Mouse (Mus musculus): ENCODE measurements around the gene Tpgs1. TPM values are rescaled to one million over a fixed set of nuclear protein-coding genes. Genes with fewer than 3 reads are reported as not detected.

The Tpgs1 gene
- polyA plus RNA-seq, 1 experiment, result 138 TPM

- 9% methylated on average over 1 of the region's 1 CpGs for WGBS
- no peak overlapping the region for H3K27ac ChIP-seq (ENCODE audit: insufficient read depth, low read depth, low read length)
Observed at GRCm38 (mm10) chr10:79713163-79713562, 44.0 kb downstream of the Tpgs1 start.

GRCm38 (mm10) chr10:79714996-79715395 is 45.8 kb downstream of the Tpgs1 start:
- TF ChIP-seq CTCF (IDR thresholded peaks at IDR 0.05; ENCODE audit: extremely low read depth, insufficient read length, insufficient replicate concordance, low read depth, low read length) (no peak), POLR2A (IDR thresholded peaks at IDR 0.05; ENCODE audit: low read depth, low read length) (no peak)
- peaks cover 12% of the 10 kb centered on the region for H3K4me1 ChIP-seq (ENCODE audit: control insufficient read depth, insufficient read depth, insufficient read length, low read length)
- peaks cover 21% of the 10 kb centered on the region for H3K36me3 ChIP-seq (ENCODE audit: control insufficient read depth, insufficient read depth, low read length)
- H3K4me3 ChIP-seq (ENCODE audit: low read depth, low read length), result no peak overlapping the region
- H3K27me3 ChIP-seq (ENCODE audit: control insufficient read depth, insufficient read depth, low read length), result peaks cover 20% of the 10 kb centered on the region
- no peak overlapping the region for H3K27ac ChIP-seq (ENCODE audit: insufficient read depth, low read depth, low read length)
- WGBS, result 52% methylated on average over 4 of the region's 4 CpGs

More at GRCm38 (mm10) chr10:79713163-79713562, 44.0 kb downstream of the Tpgs1 start:
- H3K27me3 ChIP-seq (ENCODE audit: control insufficient read depth, insufficient read depth, low read length), result peaks cover 20% of the 10 kb centered on the region
- H3K36me3 ChIP-seq (ENCODE audit: control insufficient read depth, insufficient read depth, low read length), result peaks cover 35% of the 10 kb centered on the region
- TF ChIP-seq POLR2A (IDR thresholded peaks at IDR 0.05; ENCODE audit: low read depth, low read length), result no peak
- no peak for TF ChIP-seq CTCF (IDR thresholded peaks at IDR 0.05; ENCODE audit: extremely low read depth, insufficient read length, insufficient replicate concordance, low read depth, low read length)
- H3K4me1 ChIP-seq (ENCODE audit: control insufficient read depth, insufficient read depth, insufficient read length, low read length), result peaks cover 20% of the 10 kb centered on the region
- no peak overlapping the region for H3K4me3 ChIP-seq (ENCODE audit: low read depth, low read length)

- Histone ChIP-seq H3K36me3 (ENCODE audit: control insufficient read depth, insufficient read depth, low read length) (peaks cover 7% of the 10 kb centered on the region), H3K4me1 (ENCODE audit: control insufficient read depth, insufficient read depth, insufficient read length, low read length) (peaks cover 12% of the 10 kb centered on the region), H3K27ac (ENCODE audit: insufficient read depth, low read depth, low read length) (no peak within 1 kb of the TSS), H3K27me3 (ENCODE audit: control insufficient read depth, insufficient read depth, low read length) (peaks cover 20% of the 10 kb centered on the region), H3K4me3 (ENCODE audit: low read depth, low read length) (peak within 1 kb of the TSS; percentile 71)
- TF ChIP-seq POLR2A (IDR thresholded peaks at IDR 0.05; ENCODE audit: low read depth, low read length) (no peak), CTCF (IDR thresholded peaks at IDR 0.05; ENCODE audit: extremely low read depth, insufficient read length, insufficient replicate concordance, low read depth, low read length) (no peak)
- 3% methylated on average over 90 of the region's 91 CpGs for WGBS
Observed at GRCm38 (mm10) chr10:79716254-79716987, 47.3 kb downstream of the Tpgs1 start, which contains the start of gene Hcn2. Gene Hcn2 (plus strand): TSS chr10:79716634.

- WGBS, result under 1% methylated on average over 44 of the region's 44 CpGs
- Histone ChIP-seq H3K27ac (ENCODE audit: insufficient read depth, low read depth, low read length) (no peak overlapping the region), H3K27me3 (ENCODE audit: control insufficient read depth, insufficient read depth, low read length) (peaks cover 20% of the 10 kb centered on the region), H3K36me3 (ENCODE audit: control insufficient read depth, insufficient read depth, low read length) (peaks cover 2% of the 10 kb centered on the region; the same call in 1 of the 2 replicates), H3K4me1 (ENCODE audit: control insufficient read depth, insufficient read depth, insufficient read length, low read length) (peaks cover 12% of the 10 kb centered on the region), H3K4me3 (ENCODE audit: low read depth, low read length) (peak overlapping the region; percentile 71)
- TF ChIP-seq POLR2A (IDR thresholded peaks at IDR 0.05; ENCODE audit: low read depth, low read length) (no peak), CTCF (IDR thresholded peaks at IDR 0.05; ENCODE audit: extremely low read depth, insufficient read length, insufficient replicate concordance, low read depth, low read length) (no peak)
Observed at GRCm38 (mm10) chr10:79716988-79717355, 47.8 kb downstream of the Tpgs1 start.

- Histone ChIP-seq H3K36me3 (ENCODE audit: control insufficient read depth, insufficient read depth, low read length) (no peaks in the 10 kb centered on the region), H3K4me1 (ENCODE audit: control insufficient read depth, insufficient read depth, insufficient read length, low read length) (peaks cover 12% of the 10 kb centered on the region), H3K27ac (ENCODE audit: insufficient read depth, low read depth, low read length) (no peak overlapping the region), H3K4me3 (ENCODE audit: low read depth, low read length) (peak overlapping the region; percentile 71), H3K27me3 (ENCODE audit: control insufficient read depth, insufficient read depth, low read length) (peaks cover 20% of the 10 kb centered on the region)
- TF ChIP-seq CTCF (IDR thresholded peaks at IDR 0.05; ENCODE audit: extremely low read depth, insufficient read length, insufficient replicate concordance, low read depth, low read length) (no peak), POLR2A (IDR thresholded peaks at IDR 0.05; ENCODE audit: low read depth, low read length) (no peak)
- WGBS, result 2% methylated on average over 43 of the region's 43 CpGs
Observed at GRCm38 (mm10) chr10:79717640-79718357, 48.6 kb downstream of the Tpgs1 start.

GRCm38 (mm10) chr10:79721089-79721488 is 51.9 kb downstream of the Tpgs1 start:
- H3K27ac ChIP-seq (ENCODE audit: insufficient read depth, low read depth, low read length), result no peak overlapping the region
- 50% methylated on average over 5 of the region's 5 CpGs for WGBS
- no peak for TF ChIP-seq POLR2A (IDR thresholded peaks at IDR 0.05; ENCODE audit: low read depth, low read length)
- no peak for TF ChIP-seq CTCF (IDR thresholded peaks at IDR 0.05; ENCODE audit: extremely low read depth, insufficient read length, insufficient replicate concordance, low read depth, low read length)

GRCm38 (mm10) chr10:79723047-79723446 is 53.9 kb downstream of the Tpgs1 start:
- H3K36me3 ChIP-seq (ENCODE audit: control insufficient read depth, insufficient read depth, low read length), result no peaks in the 10 kb centered on the region
- no peak overlapping the region for H3K27ac ChIP-seq (ENCODE audit: insufficient read depth, low read depth, low read length)
- H3K4me3 ChIP-seq (ENCODE audit: low read depth, low read length), result no peak overlapping the region
- no peaks in the 10 kb centered on the region for H3K4me1 ChIP-seq (ENCODE audit: control insufficient read depth, insufficient read depth, insufficient read length, low read length)
- WGBS, result 48% methylated on average over 6 of the region's 6 CpGs
- no peak for TF ChIP-seq POLR2A (IDR thresholded peaks at IDR 0.05; ENCODE audit: low read depth, low read length)
- no peak for TF ChIP-seq CTCF (IDR thresholded peaks at IDR 0.05; ENCODE audit: extremely low read depth, insufficient read length, insufficient replicate concordance, low read depth, low read length)
- H3K27me3 ChIP-seq (ENCODE audit: control insufficient read depth, insufficient read depth, low read length), result 0 out of 2 replicates have a peak, but pooled peaks cover under 1% of the 10 kb centered on the region

More at GRCm38 (mm10) chr10:79721089-79721488, 51.9 kb downstream of the Tpgs1 start:
- no peaks in the 10 kb centered on the region for H3K36me3 ChIP-seq (ENCODE audit: control insufficient read depth, insufficient read depth, low read length)
- no peak overlapping the region for H3K4me3 ChIP-seq (ENCODE audit: low read depth, low read length)
- H3K4me1 ChIP-seq (ENCODE audit: control insufficient read depth, insufficient read depth, insufficient read length, low read length), result peaks cover 12% of the 10 kb centered on the region
- H3K27me3 ChIP-seq (ENCODE audit: control insufficient read depth, insufficient read depth, low read length), result peaks cover 19% of the 10 kb centered on the region; the same call in 1 of the 2 replicates

All from small intestine, adult 2 months (tissue).